Mouse (Mus musculus) layer of hippocampus, postnatal 36 days (tissue): ENCODE data around the gene Arhgap25. TPM values are rescaled to one million over a fixed set of nuclear protein-coding genes. Genes with fewer than 3 reads are reported as not detected.
"Not testable (repeated sequence)": the region's sequence is repeated elsewhere in the genome, so short reads cannot be mapped to it uniquely, and the experiment has no call there.

ENCODE experiments used
- DNase-seq, 2 experiments: peaks; one replicate each; pipeline ENCODE4 v3.0.0; 2022
- total RNA-seq, 2 experiments: library from RNA; stranded (reverse); gene quantifications; 2 replicates each; pipeline ENCODE4 v1.2.3; 2021

Arhgap25 gene
- 1 to 10 TPM; 2.7 to 2.9 TPM for total RNA-seq

DNA sequence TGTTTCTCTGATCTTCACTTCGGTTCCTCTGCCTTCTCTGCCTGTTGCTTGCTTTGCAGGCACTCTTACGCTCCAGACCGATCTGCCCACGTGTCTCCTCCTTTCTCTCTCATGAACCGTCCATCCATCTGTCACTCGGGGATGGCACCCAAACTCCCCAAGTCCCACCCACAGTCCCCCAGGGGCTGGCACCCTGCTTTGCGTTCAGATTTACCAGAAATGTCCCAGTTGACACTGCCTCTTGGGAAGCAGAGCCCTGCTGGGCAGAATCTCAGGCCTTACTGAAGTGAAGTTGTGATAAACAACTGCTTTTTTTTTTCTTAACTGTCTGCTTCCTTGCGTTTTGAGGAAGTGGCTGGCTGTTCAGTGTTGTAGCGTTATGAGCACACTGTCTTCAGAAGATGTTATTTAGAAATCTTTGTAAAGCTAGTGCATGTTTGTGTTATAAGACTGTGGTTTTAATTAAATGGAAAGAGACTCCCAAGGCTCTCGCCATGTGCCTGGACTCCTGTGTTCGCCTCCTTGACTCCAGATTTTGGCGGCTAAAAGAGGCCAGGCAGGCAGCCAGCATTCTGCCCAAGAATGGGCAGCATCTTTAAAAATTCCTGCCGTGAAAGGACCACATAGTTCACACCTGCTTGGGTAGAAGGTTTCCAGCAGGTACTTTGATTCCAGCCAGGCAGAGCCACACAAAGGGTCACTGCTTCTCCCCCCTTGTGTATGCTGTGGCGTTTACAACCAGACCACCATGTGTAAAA is at the start of gene Arhgap25:
Gene Arhgap25, minus strand, starts transcription at position 307 of the 758 bp plus-strand sequence.
- DNase-seq, result peak; percentile 45 to 56

DNA sequence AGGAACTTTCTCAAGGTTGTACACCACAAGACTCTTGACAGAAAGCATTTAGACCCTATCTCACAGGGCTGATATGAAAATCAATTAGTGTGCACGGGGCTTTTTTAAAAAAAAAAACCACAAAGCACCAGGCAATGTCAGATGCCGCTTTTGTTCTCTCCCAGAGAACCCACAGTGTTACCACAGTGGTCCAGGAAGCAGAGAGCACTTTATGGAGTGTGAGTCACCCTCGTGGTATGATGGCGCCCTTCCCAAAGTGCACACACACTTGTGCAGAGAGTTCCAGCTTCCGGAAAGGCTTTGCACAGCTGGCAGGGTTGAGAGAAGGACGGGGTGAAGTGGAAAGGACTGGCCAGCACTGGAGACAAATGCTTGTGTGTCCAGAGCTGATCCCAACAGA is 49.4 kb upstream of the Arhgap25 start:
- DNase-seq, result no peak

DNA sequence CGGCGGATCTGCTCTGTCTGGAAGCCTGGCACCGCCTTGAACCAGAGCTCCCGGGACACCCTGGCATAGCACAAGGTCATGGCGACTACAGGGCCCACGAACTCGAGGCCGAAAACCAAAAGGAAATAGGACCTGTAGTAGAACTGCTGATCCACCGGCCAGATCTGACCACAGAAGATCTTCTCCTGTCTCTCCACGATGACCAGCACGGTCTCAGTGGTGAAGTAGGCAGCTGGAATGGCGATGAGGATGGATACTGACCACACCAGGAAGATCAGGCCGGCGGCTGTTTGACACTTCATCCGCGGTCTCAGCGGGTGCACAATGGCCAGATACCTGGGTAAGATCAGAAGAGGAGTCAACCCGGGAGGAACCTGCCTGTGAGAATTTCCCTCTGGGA is 48.5 kb upstream of the Arhgap25 start:
- no peak for DNase-seq

DNA sequence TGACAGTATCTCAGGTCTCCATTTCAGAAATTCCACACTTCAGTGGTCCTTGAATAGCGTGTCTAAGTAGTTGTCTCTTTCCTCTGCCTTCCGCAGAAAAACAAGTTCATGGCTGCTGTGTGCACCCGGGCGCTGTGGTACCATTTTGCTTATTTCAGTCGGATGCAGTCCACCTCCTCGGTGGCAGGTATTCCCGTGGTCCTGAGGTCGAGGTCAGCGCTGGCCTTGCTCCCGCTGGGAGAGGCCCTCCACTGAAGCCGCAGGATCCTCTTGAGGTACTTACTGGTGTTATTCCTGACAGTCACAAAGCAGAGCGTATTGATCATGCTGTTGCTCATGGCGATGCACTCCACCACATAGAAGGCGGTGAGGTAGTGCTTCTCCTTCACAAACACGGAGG is 48.0 kb upstream of the Arhgap25 start:
- DNase-seq, result no peak

DNA sequence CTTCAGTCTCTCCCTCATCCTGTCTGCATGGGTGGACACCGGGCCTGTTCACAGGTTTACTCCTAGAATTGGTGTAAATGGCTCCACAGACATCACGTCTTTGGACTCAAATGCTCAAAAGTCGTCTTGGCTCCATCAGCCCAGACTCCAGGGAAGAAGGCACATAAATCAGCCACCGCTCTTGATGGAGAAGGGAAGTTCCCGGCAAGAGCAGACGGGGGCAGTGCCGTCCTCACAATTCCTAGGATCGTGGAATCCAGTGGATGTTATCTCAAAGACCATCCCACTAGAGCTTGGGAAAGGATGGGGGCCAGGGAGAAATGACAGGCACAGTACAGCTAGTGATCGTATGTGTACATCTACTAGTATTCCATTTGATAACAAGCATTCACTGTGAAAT is 45.2 kb upstream of the Arhgap25 start:
- no peak for DNase-seq

DNA sequence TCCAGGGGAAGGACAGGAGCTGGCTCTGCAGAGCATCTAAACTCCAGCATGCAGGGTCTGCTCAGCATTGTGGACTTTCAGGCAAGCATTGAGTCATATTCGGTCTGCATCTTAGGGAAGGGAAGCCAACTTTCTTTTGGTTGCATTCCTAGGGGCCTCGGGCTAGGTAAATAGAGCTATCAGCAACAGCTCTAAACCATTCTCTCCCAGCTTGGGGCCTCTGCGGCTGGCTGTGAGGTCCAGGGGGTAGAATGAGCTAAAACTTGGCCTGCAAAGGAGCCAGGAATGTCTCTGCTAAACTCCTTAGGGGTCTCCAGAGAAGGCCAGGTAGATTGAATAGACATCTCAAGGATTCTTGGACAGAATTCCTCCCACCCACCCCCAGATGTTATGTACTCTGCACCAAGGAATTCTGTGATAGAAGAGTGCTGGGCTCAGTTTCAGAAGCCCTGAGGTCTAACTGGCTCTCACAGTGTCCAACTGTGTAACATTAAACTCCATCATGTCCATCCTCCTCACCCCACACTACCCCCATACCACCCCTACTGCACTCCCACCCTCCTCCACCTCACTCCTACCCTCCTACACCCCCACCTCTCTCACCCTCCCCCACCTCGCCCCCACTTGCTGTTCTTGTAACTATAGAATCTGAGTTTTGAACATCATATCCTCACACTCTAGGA is 43.7 kb upstream of the Arhgap25 start:
- DNase-seq, result no peak

DNA sequence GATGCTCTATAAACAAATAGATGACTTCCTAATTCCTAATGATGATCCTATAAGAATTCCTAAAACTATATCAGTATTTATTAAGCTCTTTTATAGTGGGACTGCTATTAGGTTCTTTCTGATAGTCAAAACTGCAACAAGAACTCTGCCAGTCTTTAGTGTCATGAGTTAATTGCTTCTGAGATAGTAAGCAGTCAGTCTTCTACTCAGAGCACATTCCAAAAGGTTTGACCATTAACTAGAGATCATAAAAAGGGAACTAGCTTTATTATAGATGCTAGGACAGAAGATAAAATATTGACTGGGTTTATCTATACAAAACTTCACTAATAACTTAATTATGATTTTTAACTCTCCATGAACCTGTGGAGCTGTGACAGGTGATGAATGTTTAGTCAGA is 38.8 kb upstream of the Arhgap25 start:
- DNase-seq, result not testable (repeated sequence)

DNA sequence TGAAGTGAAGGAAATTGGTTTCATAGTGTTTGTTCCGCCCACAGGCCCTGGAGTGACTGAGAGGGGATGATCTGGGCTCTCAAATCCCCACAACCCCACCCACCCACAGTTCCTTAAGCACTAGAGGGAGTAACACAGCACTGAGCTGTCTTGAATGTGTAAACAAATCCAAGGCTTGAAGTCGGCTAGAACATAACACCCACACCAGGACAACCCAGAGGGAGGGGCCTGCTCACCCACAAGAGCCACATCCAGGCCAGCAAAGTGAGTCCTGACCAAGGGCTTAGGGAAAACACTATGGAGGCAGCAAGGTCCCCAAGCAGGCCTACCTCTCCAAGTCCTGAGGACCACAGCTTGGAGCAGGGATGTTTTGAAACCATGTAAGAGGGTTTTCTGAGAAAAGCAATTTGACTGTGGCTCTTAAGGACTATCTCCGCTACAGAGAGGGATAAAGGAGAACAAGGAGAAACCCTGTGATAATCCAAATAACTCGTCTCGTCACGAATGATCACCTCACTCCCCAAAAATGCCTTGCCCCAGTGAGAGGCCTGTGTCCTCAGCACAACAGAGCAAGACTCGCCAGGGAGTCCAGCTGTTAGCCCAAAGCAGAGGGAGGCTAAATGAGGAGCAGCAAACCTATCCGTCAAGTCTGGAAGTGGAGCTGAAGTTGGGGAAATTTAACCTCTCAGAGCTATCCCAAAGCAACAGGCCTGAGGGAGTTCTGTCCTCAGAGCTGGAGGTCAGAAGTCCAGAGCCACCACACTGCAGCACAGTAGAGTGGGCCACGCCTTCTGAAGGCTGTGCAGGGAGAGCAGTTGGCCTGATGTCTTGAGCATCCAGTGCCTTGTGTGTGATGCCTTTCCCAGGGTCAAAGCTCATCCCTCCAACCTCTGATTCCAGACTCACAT is 34.9 kb upstream of the Arhgap25 start:
- DNase-seq, result no peak

DNA sequence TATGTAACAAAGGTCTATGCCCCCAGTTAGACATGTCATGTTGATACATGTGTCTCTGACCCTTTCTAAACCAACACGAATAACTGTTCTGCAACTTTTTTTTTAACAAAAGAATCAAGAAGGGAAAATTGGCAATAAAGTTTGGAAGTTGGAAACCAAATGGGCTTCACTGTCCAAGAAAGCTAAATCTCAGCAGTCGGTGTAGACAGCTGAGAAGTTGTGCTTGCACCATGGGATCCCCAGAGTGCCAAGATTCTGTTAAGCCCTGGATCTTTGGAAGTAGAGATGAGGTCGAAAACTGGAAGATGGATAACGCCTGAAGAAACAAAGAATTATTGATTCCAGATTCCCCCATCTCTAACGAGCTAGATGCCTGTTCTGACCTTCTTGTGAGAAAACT is 32.1 kb upstream of the Arhgap25 start:
- no peak for DNase-seq

DNA sequence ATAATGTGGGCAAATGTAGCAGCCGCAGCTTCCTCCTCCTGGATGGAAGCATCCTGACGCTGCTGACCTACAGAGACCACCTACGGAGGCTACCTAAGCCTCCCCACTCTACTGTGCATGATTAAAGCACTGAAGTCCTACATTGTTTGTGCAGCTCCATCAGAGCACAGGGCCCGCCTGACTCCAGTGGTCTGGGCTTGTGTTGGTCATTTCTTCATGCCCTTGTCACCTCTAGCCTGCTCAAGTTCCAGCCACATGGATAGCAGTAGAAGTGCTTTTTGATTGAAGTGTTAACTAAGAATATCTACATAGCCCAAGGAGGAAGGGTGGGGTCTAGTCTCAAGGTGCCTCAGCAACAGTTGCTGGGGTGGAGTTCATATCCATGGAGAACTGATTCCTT is 31.3 kb upstream of the Arhgap25 start:
- no peak for DNase-seq

DNA sequence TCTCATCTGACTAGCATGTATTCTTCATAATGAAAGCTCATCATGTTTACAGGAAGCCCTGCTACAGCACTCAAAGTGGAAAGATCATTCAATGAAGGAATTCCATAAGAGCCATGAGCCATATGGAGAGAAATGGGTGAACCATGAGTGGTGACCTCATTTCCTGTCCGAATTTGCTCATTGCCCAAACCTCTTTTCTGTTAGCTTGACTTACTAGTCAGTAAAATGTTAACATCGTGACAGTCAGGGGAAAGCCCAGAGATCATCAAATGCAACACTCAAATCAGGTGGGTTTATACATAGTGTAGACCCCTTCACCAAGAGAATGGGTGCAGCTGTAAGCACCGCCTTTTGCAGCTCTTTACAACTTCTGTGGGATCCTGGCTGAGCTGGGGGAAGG is 20.7 kb upstream of the Arhgap25 start:
- no peak for DNase-seq

DNA sequence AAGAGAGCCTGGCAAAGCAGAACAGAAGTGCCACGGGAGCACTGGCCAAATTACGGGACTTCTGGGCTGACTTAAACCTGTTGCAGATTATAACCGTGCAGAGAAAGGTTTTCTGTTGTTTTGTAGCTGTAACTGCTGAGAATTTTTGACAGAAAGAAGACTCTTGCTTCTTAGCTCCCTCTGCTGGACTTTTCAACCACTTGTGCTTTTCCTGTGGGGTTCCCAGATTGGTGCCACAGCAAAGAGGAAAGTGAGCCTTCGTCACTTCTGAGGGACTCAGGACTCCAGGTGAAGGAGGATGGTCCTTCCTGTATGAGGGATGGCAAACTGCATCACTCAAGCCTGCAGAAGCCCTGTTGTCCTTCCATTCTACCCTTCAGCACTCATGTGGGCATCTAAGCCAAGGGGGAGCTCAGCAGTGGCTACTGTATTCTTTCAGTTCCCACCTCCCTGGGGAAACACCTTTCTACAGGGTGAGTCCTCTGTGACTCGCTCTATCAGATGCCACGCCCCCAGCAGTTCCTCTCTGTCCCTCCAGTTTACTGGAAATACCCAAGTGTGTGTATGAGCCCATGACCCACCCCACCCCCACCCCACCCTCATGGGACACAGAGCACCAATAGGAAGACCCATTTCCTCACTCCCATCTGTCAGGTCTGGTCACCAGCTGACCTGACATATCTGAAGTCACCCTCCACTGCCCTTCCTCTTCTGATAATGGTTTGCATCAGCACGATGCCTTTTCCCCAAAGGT is 19.2 kb upstream of the Arhgap25 start:
- no peak for DNase-seq

DNA sequence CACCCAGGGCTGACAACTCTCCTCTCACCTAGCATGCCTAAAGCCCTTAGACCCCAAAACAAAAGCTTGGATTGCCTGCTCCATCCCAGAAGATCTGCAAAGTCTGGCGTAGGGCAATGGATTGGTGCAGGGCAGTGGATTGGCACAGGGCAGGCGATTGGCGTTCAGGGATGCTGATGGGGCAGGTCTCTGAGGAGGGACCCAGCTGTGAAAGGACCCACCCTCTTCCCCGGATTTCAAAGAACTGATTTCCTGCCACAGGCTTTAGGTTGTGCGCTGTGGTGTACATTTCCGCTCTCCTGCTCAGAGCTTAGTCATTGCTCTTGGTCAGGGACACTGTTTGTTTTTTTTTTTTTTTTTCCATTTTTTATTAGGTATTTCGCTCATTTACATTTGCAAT is 14.8 kb upstream of the Arhgap25 start:
- DNase-seq, result no peak

DNA sequence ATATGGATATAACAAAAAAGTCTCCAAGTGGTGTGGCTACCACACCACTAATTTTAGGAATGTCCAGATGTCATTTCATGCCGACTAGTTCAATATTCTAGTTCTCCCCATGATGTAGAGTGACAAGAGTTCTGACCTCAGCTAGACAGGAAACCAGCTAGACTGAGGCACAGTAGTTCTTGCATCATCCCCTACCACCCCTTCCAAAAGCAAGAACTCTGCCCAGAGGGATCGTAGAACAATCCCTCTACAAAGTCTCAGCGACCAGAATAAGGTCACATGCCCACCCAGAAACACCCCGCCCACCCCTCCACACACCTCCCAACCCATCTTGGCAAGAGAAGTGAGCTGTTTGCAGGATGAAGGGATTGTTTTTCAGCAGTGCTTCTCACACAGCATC is 14.4 kb upstream of the Arhgap25 start:
- DNase-seq, result no peak

DNA sequence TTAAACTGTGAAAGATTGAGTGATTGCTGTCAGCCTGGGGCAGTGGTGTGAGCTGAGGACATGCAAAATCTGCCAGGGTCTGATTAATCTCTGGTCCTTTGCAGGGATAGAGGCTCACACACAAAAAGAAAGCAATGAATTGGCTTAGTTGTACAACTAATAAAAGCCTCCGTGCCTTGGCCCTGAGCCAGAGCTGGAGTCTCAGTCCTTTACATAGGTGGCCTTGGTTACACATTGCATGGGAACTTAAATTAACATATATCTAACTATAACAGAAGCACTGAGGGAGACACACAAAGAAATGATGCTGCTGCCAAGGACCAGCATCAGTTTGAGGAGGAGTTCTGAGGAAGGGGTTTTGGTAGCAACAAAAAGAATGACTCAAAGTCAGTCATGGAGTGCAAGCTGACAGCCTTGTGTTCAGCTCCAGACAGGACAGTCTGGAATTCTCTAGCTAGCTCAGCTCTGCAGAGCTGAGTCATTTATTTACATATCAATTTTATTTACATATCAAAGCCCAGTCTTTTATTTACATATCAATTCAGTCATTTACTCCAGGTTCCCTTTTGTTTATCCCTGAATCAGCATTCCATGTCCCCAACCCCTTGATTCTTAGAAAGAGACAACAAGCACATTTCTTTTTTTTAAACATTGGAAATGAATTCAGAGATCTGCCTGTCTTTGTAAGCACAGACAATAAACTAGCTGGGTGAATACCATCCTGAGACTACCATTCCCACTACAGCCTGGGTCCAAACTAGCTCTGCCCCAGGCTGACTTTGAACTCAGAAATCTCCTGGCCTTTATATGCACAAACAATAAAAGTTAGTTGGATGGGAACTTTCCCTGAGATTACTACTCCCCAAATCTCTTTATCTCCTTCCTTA is 12.5 kb upstream of the Arhgap25 start:
- no peak for DNase-seq

DNA sequence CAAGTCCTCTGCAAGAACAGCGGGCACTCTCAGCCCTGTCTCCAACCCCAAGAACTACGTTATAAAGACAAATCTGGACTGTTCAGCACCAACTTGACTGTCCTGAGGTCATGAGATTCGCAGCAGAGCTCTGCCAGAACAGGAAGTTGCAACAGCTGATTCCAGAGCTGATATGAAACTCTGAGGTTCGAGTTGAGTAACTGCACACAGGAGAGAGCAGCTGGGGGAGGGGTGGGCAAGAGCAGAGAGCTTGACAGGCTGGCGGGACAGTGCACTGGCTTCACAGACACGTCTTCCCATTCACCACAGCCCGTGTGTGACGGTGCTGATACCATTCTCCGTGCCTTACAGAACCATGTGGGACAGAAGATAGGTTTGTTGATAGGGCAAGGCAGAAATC is 9.0 kb upstream of the Arhgap25 start:
- DNase-seq, result no peak

DNA sequence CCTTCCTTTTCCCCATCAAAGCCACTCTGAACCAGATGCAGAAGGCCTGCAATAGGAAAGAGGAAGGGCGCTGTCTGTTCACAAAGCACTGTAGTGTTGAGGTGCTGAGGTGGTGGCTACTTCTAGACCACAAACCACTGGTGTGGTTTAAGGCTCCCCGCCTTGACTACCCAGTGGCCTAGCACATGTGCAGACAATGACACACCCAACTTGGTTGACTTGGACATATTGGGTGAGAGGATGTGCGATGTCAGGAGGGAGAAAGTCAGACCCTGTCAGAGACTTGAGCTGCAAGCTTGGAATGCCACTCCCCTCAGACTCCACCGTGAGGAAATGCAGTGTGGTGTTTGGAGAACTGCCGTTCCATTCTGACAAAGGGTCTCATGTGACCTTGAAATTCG is 8.1 kb upstream of the Arhgap25 start:
- DNase-seq, result no peak

DNA sequence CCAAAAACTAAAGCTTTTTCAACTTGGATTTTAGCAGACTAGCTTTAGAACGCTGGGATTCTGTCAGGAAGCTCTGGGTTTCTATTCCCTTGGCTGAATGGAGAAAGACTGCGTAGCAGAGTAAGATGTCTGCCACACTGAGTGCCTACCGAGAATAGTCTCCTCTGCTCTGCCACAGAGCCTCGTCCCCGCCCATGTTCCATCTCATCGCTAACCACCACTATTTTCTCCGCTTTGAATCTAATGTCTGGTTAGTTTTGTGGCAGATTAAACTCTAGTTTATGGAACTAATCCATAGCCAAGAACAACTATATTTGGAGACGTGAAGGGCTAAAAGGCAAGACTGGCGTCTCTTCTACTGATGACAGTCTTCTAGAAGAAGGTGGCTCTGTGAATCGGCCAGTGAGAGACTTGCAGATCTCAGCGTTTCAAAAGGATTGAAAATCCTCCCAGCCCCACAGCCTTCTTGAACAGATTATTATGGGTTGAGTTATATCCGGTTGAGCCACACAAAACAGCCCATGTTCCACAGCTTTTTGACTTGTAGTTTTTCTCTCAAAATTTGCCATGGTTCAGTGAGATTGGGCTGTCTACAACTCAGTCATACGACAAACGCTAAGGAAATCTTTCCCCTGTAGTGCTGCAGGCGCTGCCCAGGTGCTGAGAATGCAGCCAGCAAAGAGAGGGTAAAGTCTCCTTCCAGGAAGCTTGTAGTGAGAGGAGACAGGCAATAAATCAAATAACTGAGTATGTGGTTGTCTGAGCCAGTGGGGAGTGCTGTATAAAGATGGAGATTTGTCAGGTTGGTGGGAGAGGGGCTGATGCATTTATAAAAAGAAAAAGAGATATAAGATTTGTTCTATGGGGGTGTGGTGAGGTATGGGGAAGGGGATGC is 5.6 kb upstream of the Arhgap25 start:
- no peak for DNase-seq

DNA sequence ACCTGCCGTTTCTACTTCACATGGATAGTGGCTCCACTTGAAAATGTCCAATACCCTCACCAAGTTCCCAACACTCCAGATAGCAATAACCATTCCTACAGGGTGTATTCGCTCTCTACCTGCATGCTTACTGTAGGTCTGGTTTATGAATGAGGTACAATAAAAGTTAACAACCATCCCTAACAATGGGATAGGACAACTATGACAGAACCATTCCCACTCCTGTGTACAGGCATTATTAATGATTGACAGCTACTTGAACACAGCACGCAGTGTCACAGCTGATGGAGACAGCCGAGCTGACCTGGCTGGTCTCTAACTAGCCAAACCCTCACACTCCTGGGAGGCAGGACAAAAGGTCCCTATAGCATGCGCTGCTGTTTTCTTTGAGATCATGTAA is 4.6 kb upstream of the Arhgap25 start:
- DNase-seq, result no peak

DNA sequence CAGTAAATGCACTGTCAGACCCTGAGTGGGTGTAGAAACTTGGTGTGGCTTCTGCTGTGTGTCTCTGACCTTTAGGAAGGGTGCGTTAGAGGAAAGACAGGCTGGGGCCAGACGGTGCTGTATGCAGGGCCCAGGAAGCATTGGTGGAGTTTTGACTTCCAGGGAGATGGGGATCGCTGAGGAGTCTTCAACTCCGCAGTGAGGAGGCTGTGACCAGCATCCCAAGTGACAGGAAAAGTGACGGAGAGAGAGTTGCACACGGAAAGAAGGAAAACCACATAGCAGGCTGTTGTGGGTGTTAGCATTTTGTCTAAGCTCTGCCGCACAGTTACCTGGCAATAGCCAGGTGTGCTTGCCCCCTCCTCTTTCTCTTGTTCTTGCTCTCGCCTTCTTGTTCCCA is 3.2 kb upstream of the Arhgap25 start:
- DNase-seq, result no peak
